Mouse (Mus musculus) kidney, adult 11 months (tissue): Measurements from ENCODE around the gene Cyb5b.
A peak's percentile ranks its signal among the peaks of the same experiment; 100 is the strongest.
"Not testable (repeated sequence)": the region's sequence is repeated elsewhere in the genome, so short reads cannot be mapped to it uniquely, and the experiment has no call there.

ENCODE experiments used
- DNase-seq: peaks from one replicate; pipeline ENCODE4 v3.0.0; 2022

Cyb5b gene

DNA sequence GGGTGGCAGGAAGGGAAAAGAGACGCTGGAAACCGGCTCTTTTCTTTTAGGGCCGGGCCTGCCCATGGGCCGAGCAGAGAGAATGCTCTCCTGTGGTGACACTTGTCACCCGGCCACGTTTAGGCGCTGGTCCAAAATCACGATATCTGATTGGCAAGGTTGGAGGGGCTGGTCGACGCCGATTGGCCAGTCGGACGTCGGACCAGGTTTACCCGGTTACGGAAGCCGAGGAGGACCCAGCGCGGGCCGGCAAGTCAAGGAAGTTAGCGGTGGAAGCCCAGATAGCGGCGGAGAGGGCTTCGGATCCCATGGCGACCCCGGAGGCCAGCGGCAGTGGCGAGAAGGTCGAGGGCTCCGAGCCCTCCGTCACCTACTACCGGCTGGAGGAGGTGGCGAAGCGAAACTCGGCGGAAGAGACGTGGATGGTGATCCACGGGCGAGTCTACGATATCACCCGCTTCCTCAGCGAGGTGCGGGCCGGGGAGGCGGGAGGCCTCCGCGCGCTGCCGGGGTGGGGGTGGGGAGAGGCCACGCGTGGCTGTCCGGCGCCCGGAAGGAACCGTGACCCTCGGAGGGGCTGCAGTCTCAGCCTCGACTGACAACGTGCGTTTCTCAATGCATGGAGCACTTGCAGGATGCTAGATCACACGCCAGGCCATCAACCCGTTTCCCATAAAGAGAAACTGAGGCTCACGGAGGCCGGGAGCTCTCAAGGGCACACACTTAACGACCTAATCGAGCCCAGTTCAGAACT lies at the start of gene Cyb5b:
TSS of gene Cyb5b (plus strand) at position 237 of the 754 bp plus-strand sequence.
- peak; percentile 95 for DNase-seq

DNA sequence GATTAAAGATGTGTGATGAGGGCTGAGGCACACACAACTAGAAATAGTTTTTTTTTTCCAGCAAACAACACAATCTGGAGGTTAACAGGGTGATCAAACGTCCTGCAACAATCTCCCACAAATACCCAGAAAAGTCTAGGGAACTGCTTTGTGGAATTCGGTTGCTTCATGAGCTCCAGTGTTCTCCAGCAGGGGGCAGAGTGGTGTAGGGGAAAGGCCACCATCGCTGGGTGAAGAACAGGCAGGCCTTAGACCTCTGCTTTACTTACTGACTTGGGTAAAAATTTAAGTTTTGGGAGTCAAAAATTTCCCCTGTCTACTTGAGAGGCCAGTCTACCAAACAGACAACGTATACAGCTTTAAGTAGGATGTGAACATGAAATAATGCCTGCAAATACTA lies 45.9 kb upstream of the Cyb5b start:
- DNase-seq: no peak

DNA sequence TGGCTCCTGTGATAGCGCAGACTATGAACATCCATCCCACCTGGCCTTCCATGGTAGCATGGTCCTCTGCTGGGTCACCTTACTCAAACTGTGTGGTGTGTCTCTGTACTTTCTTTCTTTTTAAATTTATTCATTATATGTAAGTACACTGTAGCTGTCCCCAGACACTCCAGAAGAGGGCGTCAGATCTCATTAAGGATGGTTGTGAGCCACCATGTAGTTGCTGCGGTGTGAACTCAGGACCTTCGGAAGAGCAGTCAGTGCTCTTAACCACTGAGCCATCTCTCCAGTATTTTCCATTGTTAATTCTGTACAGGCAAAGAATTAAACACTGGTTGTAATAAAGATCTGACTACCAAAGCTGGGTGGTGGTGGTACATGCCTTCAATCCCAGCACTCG lies 42.4 kb upstream of the Cyb5b start:
- not testable (repeated sequence) for DNase-seq

DNA sequence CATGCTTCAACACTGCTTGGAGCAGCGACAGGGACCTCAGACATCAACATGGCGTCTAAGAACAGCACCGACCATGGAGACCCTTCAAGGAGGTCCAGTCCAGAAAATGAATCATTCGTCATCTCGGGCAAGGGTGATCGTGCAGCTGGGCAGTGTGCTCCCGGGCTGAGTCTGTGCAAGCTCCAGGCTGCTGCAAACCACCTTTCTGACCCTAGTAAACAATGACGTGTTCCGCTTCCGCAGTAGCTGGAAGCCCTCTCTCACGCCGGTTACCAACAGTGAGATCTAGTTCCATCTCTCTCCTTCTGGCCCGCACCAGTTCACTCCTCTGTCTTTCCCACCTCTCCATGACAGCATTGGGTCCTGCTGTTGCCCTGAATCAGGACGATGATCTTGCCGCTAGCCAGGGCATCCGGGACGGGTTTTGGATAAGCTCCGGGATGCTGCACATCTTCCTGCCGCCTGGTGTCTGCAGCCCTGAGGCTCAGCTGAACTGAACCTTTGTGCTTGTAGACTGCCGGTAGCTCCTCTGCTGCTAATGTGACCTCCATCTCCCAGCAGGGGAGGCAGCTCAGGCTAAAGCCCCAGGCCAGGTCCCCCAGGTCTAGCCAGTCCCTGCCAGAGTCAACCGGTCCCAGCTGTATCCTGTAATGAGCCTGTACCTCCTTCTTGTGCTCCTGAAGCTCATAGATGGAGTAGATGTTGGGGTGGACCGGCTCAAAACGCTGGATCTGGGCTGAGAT lies 41.3 kb upstream of the Cyb5b start:
- DNase-seq: no peak

DNA sequence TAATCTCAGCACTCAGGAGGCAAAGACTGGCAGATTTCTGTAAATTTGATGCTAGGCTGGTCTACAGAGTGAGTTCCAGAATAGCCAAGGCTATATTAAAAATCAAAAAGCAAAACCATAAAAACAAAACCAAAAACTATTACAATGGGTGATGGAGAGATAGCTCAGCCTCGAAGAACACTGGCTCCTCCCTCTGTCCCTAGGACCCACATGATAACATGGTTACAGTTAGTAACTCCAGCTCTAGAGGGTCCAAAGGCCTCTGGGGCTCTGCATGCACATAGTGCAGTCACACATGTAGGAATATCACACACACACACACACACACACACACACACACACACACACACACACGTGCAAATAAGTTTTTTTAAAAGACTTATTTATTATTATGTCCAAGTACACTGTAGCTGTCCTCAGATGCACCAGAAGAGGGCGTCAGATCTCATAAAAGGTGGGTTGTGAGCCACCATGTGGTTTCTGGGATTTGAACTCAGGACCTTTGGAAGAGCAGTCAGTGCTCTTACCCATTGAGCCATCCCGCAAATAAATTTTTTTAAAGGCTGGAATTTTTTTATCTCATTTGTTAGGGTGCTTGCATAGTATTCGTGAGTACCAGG lies 40.5 kb upstream of the Cyb5b start:
- no peak for DNase-seq

DNA sequence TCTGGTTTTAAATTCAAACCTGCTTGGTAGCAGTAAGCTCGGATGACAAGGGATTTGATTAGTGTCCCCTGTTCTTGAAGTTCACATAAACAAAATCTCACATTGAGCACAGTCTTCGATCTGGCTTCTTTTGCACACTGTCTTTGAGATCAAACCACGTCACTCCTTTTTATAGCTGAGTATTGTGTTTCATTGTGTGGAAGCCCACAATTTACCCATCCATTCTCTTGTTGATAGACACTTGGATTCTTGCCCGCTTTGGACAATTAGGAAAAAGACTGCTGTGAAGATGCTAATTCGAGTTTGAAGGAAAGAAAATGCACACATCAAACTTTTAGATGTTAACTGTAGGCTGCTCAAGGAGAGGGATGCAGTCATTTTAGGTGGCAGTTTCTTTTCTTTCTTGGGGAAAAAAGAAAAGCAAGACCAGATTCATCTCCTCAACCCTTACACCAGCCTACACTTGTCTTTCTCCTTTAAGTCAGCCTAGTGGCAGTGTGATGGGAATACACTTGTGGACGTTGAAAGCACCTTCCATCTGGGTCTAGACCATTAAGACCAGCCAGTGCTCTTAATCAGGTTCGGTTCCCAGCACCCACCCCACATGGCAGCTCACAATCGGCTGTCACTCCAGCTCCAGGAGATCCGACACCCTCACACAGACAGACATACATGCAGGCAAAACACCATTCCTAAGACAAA lies 39.7 kb upstream of the Cyb5b start:
- DNase-seq: no peak

DNA sequence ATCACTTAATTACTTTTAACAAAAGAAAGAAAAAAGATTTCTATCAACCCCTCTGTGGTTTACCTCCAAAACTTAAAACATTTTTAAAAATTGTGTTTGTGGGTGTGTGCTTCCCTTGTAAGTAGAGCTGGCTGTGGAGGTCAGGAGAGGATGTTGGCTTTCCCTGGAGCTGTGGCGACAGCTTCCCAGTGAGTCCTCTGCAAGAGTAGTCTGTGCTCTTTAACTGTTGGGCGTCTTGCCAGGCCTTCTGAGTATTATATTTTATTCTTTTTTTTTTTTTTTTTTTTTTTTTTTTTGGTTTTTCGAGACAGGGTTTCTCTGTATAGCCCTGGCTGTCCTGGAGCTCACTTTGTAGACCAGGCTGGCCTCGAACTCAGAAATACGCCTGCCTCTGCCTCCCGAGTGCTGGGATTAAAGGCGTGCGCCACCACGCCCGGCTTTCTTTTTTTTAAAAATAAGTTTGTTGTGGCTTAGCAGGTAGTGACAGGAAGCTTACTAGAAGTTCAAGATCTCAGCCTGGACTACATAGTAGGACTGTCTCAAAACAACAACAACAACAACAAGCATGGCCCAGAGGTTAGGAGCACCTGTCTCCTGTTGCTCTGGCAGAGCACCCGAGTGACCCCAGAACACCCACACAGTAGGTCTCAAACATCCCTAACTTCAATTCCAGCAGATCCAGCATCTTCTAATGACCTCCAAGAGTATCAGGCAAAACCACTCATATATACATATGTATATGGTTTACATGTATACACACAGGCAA lies 38.9 kb upstream of the Cyb5b start:
- DNase-seq: no peak

DNA sequence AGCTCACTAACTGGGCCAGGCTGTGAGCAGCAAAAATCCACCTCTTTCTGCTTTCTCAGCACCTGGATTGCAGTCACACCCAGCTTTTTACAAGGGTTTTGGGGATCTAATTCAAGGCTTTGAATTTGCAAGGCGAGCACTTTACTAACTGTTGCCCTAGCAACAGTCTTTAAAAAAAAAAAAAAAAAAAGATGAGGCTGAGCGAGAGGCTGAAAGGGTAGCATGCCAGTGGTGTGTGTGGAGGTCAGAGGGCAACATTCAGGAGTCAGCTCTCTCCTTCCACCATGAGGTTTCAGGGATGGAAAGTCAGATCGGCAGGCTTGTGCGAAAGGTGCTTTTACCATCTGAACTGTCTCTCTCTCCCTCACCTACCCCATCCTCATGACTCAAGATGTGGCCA lies 37.2 kb upstream of the Cyb5b start:
- DNase-seq: no peak

DNA sequence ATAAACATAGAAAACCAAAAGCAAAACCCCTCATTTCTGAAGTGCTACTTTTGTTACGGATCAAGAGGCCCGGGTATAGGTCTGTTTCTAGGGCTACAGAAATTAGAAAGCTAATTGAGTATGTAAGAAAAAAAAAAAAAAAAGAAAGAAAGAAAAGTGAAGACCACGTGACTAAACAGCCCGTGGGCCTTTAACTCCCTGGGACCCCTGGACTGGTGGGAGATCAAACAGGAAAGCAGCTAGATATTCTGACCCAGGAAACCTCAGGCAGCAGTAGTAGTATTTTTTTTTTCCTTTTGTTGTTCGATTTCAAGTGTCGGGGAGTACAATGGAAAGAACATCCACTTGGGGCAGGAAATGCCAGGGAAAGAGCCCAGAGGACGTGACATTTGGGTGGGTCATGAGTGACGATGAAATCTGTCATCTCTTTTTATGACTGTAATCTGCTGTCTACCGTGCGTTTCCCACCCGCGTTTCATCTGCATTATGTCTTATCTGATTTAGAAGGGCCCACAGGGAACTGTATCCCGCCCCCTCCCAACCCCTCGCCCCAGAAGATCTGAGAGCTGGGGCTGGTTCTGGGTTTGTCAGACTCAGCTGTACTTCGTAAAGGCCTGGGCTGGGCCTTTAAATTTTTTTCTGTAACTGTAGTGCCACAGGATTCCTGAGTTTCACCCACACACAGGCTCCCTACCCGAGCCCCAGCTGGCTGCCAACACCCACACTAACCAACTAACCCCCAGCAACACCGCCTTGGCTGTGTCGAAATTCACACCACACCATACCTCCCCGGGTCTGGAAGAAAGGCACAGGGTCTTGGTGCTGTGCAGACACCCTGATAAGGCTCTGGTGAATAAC lies 36.1 kb upstream of the Cyb5b start:
- DNase-seq: no peak

DNA sequence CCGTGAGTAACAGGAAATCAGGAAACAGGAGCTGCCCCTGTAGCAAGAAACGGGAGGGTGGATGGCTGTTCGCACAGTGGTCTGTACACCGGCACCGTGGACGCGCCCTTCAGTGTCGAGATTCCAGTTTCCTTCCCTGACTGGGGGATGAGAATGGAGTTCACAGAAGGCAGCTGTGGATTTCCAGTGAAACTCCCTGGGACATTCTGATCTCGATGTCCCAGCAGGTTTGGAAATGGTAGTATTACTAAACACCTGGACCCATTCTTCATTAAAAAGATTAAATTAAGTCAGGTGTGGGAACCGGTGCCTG lies 35.5 kb upstream of the Cyb5b start:
- DNase-seq: no peak

DNA sequence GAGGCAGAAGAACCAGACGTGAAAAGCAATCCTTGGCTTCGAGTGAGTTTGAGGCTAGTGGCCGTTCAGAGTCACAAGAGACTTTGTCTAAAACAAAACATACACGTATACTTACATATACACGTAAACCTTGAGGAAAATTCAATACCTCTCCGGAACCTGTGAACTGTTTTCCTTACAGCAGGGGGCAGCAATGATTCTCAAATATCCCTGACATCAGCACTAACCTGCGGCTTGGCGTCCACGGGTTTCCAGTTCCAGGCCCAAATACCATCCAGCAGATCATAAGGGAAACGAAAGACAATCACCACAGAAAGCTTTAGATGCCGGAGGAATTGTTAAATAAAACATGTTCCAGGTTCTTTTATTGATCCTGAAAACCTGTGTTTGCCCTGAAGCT lies 34.4 kb upstream of the Cyb5b start:
- DNase-seq: peak; percentile 79

DNA sequence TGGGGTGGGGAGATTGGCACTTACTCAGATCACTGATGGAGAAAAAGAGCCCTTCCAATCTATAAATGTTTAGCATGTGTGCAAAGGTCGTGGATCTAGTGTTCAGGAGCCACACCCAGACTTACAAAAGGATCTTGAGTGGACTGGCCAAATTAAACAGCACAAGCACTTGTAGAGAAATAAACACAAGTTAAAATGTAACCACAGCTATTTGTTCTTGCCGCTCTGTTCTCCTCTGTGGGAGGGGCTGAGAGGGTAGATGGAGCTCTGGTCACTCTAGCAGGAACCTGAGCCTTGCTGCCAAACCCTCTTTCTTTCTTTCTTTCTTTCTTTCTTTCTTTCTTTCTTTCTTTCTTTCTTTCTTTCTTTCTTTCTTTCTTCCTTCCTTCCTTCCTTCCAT lies 33.4 kb upstream of the Cyb5b start:
- DNase-seq: peak; percentile 78

DNA sequence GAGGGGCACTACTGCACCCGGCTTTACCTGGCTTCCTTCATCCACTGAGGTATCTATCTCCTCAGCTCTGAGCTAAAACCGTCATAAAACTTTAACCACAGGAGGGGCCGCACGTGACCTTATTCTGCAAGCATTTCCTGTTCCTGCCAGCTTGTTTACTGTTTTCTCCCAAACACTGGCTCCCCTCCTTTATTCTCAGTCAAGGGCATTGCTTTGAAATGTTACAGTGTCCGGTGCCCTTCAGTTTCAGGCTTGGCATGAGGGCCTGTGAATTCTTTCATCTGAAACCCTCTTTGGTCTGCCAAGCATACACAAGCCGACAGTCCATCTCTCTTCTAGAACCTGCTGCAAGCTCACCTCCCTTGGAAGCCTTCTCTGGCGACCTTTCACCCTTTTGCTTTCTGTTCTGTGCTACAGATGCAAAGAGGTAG lies 31.6 kb upstream of the Cyb5b start:
- DNase-seq: peak; percentile 88

DNA sequence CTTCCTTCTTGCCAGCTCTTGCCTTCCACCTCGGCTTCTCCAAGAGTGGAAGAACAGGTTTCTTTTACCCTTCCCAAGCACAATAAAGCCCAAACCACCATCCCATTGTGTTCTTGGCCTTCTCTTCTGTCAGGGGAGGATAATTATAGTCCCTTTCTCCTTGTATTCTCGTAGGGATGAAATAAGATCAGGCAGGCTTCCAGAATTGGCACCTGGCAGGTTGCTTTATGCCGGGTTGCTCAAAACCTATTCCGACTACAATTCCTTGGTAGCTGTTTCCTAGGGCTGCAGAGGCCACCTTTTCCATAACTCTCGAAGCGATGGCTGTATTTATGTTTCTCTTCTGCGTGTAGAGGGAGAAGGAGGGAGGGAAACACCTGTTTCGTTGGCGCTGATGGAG lies 31.0 kb upstream of the Cyb5b start:
- DNase-seq: no peak

DNA sequence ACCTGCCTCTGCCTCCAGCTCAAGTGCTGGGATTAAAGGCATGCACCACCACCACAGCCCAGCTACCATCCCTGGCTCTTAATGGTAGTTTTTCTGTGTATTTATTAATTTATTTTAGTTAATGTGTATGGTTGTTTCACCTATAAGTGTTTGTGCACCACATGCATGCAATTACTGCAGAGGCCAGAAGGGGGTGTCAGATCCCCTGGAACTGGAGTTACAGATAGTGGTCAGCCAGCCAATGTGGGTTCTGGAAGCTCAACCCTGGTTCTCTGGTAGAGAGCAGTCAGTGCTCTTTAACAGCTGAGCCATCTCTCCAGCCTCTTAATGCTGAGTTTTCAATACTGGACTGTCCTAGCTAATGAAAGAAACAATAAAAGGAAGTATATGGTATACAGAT lies 29.6 kb upstream of the Cyb5b start:
- no peak for DNase-seq

DNA sequence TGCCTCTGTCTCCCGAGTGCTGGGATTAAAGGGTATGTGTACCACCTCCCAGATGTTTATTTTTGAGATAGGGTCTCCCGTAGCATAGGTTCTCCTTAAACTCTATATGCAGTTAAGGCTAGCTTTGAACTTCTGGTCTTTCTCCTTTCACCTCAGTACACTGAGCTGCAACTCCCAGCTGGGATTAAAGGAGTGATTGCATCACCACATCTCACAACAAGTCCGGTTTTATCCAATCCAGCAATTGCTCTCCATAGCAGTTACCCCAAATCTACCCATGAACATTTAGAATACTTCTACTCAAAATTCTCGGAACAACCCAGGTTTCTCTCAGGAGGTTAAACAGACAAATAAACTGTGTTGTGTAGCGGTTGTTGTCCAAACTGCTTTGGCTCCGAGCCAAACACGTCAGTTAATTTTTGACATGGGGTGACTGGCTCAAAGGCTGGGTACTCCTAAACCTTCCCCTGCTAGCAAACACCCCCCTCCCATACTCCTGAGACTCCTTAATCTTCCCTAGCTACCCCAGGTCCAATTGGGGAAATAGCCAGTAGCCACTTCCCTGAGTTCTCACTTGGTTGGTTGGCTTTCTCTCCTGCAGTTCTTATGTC lies 28.7 kb upstream of the Cyb5b start:
- DNase-seq: no peak

DNA sequence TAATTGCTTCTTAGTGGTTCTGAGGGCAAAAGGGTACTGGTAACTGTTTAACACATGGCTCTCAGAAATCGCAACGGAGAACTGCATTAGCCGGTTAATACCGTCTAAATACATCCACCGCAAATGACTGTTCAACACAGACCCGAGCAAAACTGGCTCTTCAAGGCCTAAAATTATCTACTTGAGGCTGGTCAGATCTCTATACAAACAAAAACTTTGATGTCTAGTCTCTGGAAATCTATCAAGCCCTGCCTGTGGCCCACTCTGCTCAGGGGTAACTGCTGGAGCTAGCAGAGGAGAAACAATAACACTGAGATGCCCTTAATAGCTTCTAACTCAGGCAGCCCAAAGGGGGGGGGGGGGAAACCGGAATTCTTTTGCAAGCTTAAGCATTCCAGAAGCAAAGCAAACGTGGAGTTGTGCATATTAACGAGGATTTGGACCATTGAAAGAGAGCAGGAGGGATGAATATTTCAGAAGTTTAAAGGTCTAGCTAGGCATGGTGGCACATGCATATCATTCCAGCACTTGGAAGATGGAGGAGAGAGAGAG lies 27.3 kb upstream of the Cyb5b start:
- DNase-seq: no peak

DNA sequence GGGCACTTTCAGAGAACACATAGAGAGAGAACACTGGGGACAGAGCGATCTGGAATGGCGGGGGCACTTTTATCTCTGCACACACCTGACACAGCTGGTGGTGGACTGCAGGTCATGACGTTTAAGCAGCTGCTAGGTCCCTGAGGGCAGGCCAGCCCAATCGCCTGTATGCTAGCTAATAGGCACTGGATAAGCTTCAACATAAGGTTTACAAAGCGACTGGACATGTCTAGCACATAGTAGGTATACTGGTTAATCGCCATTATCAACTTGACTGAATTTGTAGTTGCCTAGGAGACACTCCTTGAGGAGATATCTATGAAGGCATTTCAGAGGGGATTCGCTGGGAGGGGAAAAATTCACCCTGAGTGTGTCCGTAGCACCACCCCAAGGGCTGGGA lies 26.1 kb upstream of the Cyb5b start:
- DNase-seq: no peak

DNA sequence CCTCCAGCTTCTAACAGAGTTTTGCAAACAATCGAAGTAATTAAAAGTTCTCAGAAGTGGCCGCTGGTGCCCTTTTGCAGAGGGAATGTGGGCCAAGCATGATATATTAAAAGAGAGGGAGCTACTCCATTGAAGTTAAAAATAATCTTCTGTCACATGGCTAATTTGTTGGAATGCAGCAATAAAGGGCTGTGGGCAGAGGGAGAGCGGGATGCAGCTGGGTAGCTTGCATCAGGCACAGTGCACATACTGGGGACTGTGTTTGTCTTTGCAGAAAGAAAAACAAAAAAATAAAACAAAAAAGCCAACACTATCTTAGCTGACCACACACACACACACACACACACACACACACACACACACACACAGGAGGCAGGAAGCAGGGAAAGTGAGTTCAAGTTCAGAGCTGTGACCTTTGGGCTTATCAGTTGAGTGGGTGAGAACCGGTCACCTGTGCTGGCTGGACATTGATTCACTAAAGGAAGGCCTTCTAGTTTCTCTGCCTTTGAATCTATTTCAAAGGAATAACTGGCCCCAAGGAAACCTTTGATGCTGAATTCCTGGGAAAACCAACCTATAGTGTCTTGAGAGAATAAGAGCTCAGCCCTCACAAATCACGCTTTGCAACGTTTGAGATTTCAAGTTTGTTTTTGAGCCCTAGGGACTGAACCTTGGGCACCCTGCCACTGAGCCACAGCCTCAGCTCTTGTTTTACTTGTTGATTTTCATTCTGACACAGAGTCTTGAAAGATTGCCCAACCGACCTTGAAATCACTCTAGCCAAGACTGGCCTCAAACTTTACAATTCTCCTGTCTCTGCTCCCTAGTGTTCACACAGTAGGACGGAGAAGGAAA lies 21.0 kb upstream of the Cyb5b start:
- peak; percentile 85 for DNase-seq

DNA sequence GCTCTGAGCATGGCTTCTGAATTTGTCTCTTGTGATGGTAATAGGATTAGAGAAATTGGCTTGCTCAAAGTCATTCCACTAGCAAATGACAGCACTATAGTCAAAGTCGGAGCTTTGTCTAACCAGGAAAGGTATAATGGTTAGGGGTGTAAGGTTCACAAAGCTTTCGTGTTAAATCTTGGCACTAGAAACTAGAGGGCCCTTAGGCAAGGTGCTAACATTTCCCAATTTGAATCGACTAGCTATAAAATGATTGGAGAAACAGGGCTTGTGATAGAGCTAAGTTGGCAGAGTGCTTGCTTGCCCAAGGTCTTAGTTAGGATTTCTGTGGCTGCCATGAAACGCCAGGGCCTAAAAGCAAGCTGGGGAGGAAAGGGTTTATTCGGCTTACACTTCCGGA lies 20.4 kb upstream of the Cyb5b start:
- no peak for DNase-seq
